Mouse (Mus musculus): ENCODE measurements at regions not wholly inside any gene's neighbourhood (a gene's known extent, or its start where the extent isn't known, plus 50 kb on each side); places are given as distances from the start of the nearest gene placed in this dataset.

DNA sequence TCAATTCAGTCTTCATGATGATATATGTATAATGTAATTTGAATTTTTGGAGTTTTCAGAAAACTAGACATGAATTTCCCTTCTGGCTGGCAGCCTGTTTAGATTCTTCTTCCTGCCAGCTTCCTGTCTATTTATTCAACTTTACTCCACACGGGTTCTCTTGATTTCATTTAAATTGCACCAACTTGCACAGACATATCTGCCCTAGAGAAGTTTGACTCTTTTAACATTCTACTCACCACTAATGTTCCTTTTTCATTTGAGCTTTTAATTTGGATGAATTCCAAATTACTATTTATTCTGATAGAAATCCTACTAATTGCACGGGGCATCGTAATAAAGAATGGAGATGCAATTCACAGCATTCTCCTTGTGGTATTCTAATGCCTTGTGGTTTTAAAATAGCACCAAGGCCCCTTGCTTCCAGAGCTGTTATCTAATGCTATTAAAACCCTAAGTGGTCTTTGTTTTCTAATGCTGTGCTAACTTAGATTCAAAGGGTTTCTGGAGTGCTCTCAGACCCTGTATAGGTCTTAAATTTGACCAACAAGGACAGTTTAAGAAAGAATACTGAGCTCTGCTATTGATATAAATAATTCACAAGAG lies 96.7 kb upstream of the Itga4 start:
- intact Hi-C loops (cut with DNase I), result no loop called here
- DNase-seq (ENCODE audit: low spot score in 2 of 2), result no peak

DNA sequence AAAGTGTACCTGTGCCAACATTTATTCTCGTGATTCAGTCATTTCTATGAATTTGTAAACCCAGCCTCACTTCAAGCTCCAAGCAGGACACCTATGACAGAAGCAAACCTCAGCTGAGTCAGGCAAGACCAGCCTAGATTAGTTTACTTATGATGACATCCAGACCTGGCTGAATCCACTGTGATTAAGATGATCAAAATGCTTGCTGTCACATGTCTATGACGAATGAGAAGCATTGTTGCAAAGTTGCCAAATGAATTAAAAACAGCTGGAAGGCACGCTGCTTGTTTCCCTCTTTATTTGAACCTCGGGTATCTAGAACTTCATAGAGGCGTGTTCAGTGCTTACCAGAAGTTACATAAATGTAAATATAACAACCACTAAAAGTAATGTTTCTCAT lies 95.9 kb upstream of the Itga4 start:
- DNase-seq (ENCODE audit: low spot score in 2 of 2), result no peak
- intact Hi-C loops (cut with DNase I), result no loop called here

- intact Hi-C loops (cut with DNase I), result no loop called here
- no peak for DNase-seq (ENCODE audit: low spot score in 2 of 2)
Measured at GRCm38 (mm10) chr2:79172967-79173919, 82.0 kb upstream of the Itga4 start.

- DNase-seq (ENCODE audit: low spot score in 2 of 2), result no peak
- intact Hi-C loops (cut with DNase I), result no loop called here
Measured at GRCm38 (mm10) chr2:79174282-79174681, 80.9 kb upstream of the Itga4 start.

DNA sequence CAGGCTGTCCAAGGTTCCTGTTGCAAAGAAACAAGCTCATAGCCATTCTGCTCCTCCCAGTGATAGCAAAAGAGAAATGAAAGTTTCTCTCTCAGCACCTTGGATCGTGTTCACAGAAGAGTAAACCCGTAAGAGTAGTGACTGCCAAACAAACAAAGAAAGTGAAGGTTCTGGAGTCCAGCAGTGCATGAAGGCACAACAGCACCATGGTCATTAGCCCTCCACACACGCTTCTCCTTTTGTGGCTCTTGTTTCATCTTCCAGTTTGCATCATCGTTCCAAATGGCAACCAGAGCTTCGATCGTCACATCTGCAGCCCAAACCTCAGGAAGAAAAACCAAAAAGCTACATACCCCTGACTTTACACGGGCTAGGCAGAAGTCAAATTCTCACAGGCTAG lies 74.4 kb upstream of the Itga4 start:
- intact Hi-C loops (cut with DNase I), result no loop called here
- no peak for DNase-seq (ENCODE audit: low spot score in 2 of 2)

GRCm38 (mm10) chr2:79183034-79183630 lies 72.1 kb upstream of the Itga4 start:
- intact Hi-C loops (cut with DNase I), result no loop called here
- no peak for DNase-seq (ENCODE audit: low spot score in 2 of 2)

- intact Hi-C loops (cut with DNase I), result no loop called here
- DNase-seq (ENCODE audit: low spot score in 2 of 2), result no peak
Measured at GRCm38 (mm10) chr2:79185234-79186101, 69.8 kb upstream of the Itga4 start.

DNA sequence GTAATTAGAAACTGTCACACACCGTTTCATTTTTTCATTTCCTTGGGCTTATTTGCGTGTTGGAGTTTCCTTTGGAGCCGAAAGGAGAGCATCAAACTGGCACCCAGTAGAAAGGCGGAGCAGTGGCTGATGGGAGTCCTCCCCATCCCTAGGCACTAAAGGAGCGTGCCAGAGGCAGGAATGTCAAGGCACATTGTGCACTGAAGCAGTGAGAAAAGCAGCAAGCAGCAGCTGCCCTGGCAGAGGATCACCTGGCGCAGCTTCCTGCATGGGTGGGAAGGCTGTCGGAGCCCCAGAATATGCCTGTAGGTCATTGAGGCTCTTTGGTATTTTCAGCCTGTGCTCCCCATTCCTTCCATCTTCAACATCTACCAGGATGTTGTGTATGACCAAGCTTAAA lies 68.3 kb upstream of the Itga4 start:
- intact Hi-C loops (cut with DNase I), result no loop called here
- DNase-seq (ENCODE audit: low spot score in 2 of 2), result no peak

GRCm38 (mm10) chr2:79188511-79189193 lies 66.6 kb upstream of the Itga4 start:
- intact Hi-C loops (cut with DNase I), result no loop called here
- DNase-seq (ENCODE audit: low spot score in 2 of 2), result no peak

DNA sequence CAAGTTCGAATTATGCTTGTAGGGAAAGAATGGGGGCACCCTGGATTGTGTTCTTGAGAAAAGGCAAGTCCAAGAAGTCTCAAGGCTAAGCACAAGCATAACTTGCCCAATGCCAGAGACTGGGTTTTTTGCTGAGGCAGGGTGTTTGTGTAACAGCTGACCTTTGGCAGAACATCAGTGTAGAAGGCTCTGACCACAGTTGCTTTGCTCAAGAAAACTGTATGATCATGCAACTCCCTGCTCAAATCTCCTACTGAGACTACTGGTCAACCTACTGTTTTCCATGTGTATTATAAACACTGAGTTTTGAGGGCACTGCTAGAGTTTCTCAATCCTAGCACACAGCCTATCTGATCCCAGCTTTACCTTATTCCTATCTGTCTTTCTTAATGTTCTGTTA lies 61.4 kb upstream of the Itga4 start:
- DNase-seq (ENCODE audit: low spot score in 2 of 2), result no peak
- intact Hi-C loops (cut with DNase I), result no loop called here

DNA sequence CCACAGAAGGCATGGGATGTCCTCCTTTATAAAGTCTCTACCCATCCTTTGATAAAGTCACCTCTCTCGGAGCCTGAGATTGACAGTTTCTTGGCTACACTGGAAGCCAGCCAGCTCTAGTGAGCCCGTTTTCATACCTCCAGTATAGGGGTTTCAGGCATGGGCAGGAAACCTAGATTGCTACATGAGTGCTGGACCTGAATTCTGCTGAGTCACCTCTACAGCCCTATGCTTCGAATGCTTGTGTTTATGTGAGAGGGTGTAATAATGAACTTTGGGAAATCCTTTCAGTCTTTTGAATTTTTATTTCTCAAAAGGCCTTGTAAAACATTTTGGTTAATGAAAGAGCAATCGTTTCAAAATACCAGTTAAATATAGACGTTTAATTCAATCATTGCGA lies 53.5 kb upstream of the Itga4 start:
- DNase-seq (ENCODE audit: low spot score in 2 of 2), result no peak
- intact Hi-C loops (cut with DNase I), result no loop called here

Data from left cerebral cortex, postnatal 36 days (tissue).